Mouse (Mus musculus) ES-E14 (cell line): ENCODE data around the gene Tspo. TPM values are rescaled to one million over a fixed set of nuclear protein-coding genes. Genes with fewer than 3 reads are reported as not detected.

Source experiments
- DNase-seq: peaks from one replicate; pipeline ENCODE4 v3.0.0-alpha.2; 2013; ENCODE audit warnings: low read depth, low spot score
- H3K27ac ChIP-seq: 2 replicates; pipeline ENCODE4 v1.5.1; 2012; ENCODE audit warnings: low read depth, mild to moderate bottlenecking, low read length, moderate library complexity, mixed read lengths; ENCODE audit not compliant: poor library complexity, insufficient read depth, severe bottlenecking
- H3K36me3 ChIP-seq: 2 replicates; pipeline ENCODE4 v1.6.1; 2012; ENCODE audit warnings: mild to moderate bottlenecking, low read length, moderate library complexity, mixed read lengths; ENCODE audit not compliant: control insufficient read depth, poor library complexity, insufficient read depth, severe bottlenecking
- H3K4me1 ChIP-seq, 2 experiments: fragments of 150-350 bp in 1 of 2; sonication (generic) in 1 of 2; 2 replicates each; pipeline ENCODE4 v1.6.1; 2012; ENCODE audit warnings: low read length in 2 of 2, mild to moderate bottlenecking in 1 of 2, mixed read lengths in 1 of 2; ENCODE audit not compliant: control insufficient read depth in 2 of 2, insufficient read depth in 2 of 2, poor library complexity in 1 of 2
- H3K4me3 ChIP-seq, 2 experiments: fragments of 150-350 bp in 1 of 2; sonication (generic) in 1 of 2; 2 replicates each; pipeline ENCODE4 v1.5.1; 2012; ENCODE audit warnings: low read length in 2 of 2, low read depth in 1 of 2, mild to moderate bottlenecking in 1 of 2, mixed read lengths in 1 of 2; ENCODE audit not compliant: insufficient read depth in 1 of 2, poor library complexity in 1 of 2, severe bottlenecking in 1 of 2
- H3K9ac ChIP-seq: 2 replicates; pipeline ENCODE4 v1.6.1; 2012; ENCODE audit warnings: low read depth, mild to moderate bottlenecking, low read length, mixed read lengths; ENCODE audit not compliant: poor library complexity, insufficient read depth, severe bottlenecking
- H3K9me3 ChIP-seq: fragments of 150-350 bp; sonication (generic); 2 replicates; pipeline ENCODE4 v1.6.1; 2012; ENCODE audit warnings: low read depth, mild to moderate bottlenecking, low read length; ENCODE audit not compliant: control insufficient read depth, insufficient read depth
- CHD2 ChIP-seq: IDR thresholded peaks from 2 replicates; pipeline ENCODE4 v1.6.1; 2014; ENCODE audit warnings: mild to moderate bottlenecking, low read depth, low read length, inconsistent platforms
- HCFC1 ChIP-seq: IDR thresholded peaks from 2 replicates; pipeline ENCODE4 v1.6.1; 2012; ENCODE audit warnings: low read length, inconsistent platforms, borderline replicate concordance; ENCODE audit not compliant: insufficient read depth
- MAFK ChIP-seq: IDR thresholded peaks from 2 replicates; pipeline ENCODE4 v1.6.1; 2014; ENCODE audit warnings: mild to moderate bottlenecking, low read depth, low read length, inconsistent platforms; ENCODE audit not compliant: insufficient read depth
- ZC3H11A ChIP-seq: IDR thresholded peaks from 2 replicates; pipeline ENCODE4 v1.6.1; 2012; ENCODE audit warnings: low read depth, mild to moderate bottlenecking, inconsistent platforms, low read length, borderline replicate concordance
- ZNF384 ChIP-seq: IDR thresholded peaks from 2 replicates; pipeline ENCODE4 v1.6.1; 2012; ENCODE audit warnings: low read depth, low read length, inconsistent platforms
- in situ Hi-C, 2 experiments: fragments of 600-800 bp; cut with MboI; formaldehyde crosslinking; loops; one replicate each; pipeline ENCODE4 v1.15.1; 2025; ENCODE audit warnings: low sequenced_read_pairs in 2 of 2, inconsistent platforms in 1 of 2; ENCODE audit not compliant: unreplicated experiment in 2 of 2
- total RNA-seq: library from RNA; depleted of rRNA; stranded (reverse); fragments of 300-350 nt; gene quantifications from 2 replicates; pipeline ENCODE4 v1.2.3, GENCODE M21; 2012

Tspo gene
- total RNA-seq, 1 experiment = 43.4 TPM

DNA sequence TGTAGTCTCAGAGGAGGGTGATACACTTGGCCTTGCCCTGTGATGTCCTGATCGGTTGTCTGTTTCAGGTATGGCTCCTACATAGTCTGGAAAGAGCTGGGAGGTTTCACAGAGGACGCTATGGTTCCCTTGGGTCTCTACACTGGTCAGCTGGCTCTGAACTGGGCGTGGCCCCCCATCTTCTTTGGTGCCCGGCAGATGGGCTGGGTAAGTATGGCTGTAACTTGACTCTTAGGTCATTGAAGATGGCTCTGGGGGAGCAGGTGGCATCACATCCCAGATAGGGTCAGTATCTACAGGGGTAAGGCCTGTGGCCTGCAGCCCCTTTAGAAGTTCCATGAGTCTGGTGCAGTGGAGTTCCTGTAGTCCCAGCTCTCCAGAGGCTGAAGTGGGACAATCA lies 8.7 kb downstream of the Tspo start:
- Histone ChIP-seq H3K27ac (no peak overlapping the region), H3K36me3 (peaks cover 19% of the 10 kb centered on the region), H3K4me3 (no peak overlapping the region), H3K9ac (no peak overlapping the region), H3K9me3 (no peaks in the 10 kb centered on the region), H3K4me1 (peaks cover 2 to 14% of the 10 kb centered on the region in 2 experiments; a peak in 3 of 4 replicates)
- TF ChIP-seq ZC3H11A (no peak), CHD2 (no peak), HCFC1 (no peak), ZNF384 (no peak), MAFK (no peak)
- in situ Hi-C loops = no loop called here
- no peak for DNase-seq

DNA sequence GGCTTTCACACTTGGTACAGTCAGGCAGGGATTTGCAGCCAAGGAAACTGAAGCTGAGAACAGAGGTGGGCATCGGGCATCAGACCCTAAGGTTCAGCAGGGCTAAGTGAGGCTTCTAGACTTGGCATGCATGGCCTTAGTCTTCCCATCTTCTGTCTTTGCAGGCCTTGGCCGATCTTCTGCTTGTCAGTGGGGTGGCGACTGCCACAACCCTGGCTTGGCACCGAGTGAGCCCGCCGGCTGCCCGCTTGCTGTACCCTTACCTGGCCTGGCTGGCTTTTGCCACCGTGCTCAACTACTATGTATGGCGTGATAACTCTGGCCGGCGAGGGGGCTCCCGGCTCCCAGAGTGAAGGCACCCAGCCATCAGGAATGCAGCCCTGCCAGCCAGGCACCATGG lies 10.2 kb downstream of the Tspo start:
- no peak overlapping the region for H3K9ac ChIP-seq
- in situ Hi-C loops = no loop called here
- H3K9me3 ChIP-seq = no peaks in the 10 kb centered on the region
- DNase-seq = no peak
- H3K4me1 ChIP-seq = peaks cover 2 to 14% of the 10 kb centered on the region in 2 experiments; a peak in 3 of 4 replicates
- H3K4me3 ChIP-seq = no peak overlapping the region
- H3K36me3 ChIP-seq = peaks cover 32% of the 10 kb centered on the region
- H3K27ac ChIP-seq = no peak overlapping the region
- TF ChIP-seq ZC3H11A (no peak), MAFK (no peak), HCFC1 (no peak), ZNF384 (no peak), CHD2 (no peak)

DNA sequence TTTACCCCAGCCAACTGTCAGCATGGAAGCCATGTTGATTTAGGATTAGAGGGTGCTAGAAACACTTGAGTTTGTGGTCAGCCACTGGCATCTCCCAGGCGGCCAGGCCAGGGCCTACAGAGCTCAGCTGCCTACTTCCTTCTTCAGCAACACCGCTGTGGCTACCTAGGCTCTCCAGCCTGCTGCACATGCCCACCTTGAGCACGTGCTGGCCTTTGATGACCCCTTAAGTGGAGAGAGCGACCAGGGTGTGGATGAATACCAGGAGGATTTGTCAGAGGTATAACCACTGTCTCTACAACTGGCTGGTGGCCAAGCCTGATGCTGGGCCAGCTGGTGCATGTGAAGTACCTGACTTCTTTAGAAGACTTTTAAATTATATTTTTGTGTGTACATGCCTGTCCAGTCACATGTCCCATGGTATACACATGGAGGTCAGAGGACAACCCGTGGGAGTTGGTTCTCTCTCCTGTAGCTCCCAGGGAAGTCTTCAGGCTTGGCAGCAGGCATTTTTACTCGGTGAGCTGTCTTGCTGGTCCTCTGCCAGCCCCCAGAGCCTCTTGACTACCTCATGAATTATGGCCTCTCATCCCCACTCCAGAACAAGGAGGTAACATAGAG lies 11.4 kb downstream of the Tspo start:
- H3K27ac ChIP-seq = no peak overlapping the region
- in situ Hi-C loops = no loop called here
- no peak overlapping the region for H3K9ac ChIP-seq
- no peak overlapping the region for H3K4me3 ChIP-seq
- peaks cover 0 to 10% of the 10 kb centered on the region in 2 experiments; a peak in 3 of 4 replicates for H3K4me1 ChIP-seq
- peaks cover 42% of the 10 kb centered on the region for H3K36me3 ChIP-seq
- TF ChIP-seq ZC3H11A (no peak), MAFK (no peak), ZNF384 (no peak), CHD2 (no peak), HCFC1 (no peak)
- no peak for DNase-seq
- no peaks in the 10 kb centered on the region for H3K9me3 ChIP-seq

DNA sequence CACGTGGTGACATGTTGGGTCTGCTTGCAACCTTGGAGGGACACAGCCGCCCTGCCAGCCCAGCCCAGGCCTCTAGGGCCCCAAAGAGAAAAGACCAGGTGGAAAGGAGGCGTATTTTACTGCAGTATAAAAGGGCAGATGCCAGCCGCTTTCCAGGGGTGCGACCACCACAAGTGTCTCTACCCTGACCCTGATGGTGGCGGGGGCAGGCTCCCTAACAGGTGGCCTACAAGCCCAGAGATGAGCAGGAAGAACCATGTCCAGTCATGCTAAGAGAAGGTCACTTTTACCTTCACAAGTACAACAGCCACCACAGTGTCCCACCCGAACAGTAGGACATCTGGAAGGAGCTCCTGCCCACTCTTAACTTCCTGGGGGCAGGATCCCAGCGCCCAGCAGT lies 12.2 kb downstream of the Tspo start:
- no peak overlapping the region for H3K9ac ChIP-seq
- H3K9me3 ChIP-seq = no peaks in the 10 kb centered on the region
- no peak for DNase-seq
- H3K4me1 ChIP-seq = peaks cover 0 to 3% of the 10 kb centered on the region in 2 experiments; a peak in 1 of 4 replicates
- no peak overlapping the region for H3K4me3 ChIP-seq
- in situ Hi-C loops = no loop called here
- no peak overlapping the region for H3K27ac ChIP-seq
- peaks cover 49% of the 10 kb centered on the region for H3K36me3 ChIP-seq
- TF ChIP-seq MAFK (no peak), CHD2 (no peak), ZC3H11A (no peak), HCFC1 (no peak), ZNF384 (no peak)
